11 mouse cellular contexts compared by ENCODE assay signal in genomic region chr9:96800131-96800825, GRCm38 (mm10). TPM values are rescaled to one million over a fixed set of nuclear protein-coding genes. Genes with fewer than 3 reads are reported as not detected.
DNase-seq lines count a peak whose midpoint lies in the region; ATAC-seq and TF ChIP-seq lines count a peak whose summit lies in the region.
"Had no signal": no experiment of that assay in that cellular context is flagged by ENCODE, and none has a peak within 500 bp of the region (broad histone marks: within the 10 kb centered on the region; RNA-seq: fewer than 3 reads in every experiment).

No protein-coding gene starts in this region.

- H3K4me2 ChIP-seq in heart, postnatal 0 days (ENCODE audit: low read depth, low read length): no peak overlapping the region

- no peaks in the 10 kb centered on the region for H3K36me3 ChIP-seq in heart, postnatal 0 days (replicated peaks; ENCODE audit: control insufficient read depth, insufficient read depth, low read length)
- H3K36me3 ChIP-seq in testis, adult 2 months (ENCODE audit: control insufficient read depth, insufficient read depth, low read length): no peaks in the 10 kb centered on the region
- H3K36me3 ChIP-seq in embryonic facial prominence, embryonic 10.5 days (replicated peaks): no peaks in the 10 kb centered on the region

- TF ChIP-seq POLR2A in testis, adult 2 months (IDR thresholded peaks at IDR 0.05; ENCODE audit: control insufficient read depth, low read depth, low read length): no peak

- no peak overlapping the region for H3K4me3 ChIP-seq in heart, postnatal 0 days (ENCODE audit: low read depth, low read length)
- peak overlapping the region; percentile 17 for H3K4me3 ChIP-seq in testis, adult 2 months (ENCODE audit: control insufficient read depth, low read depth, low read length)
- no peak overlapping the region for H3K4me3 ChIP-seq in embryonic facial prominence, embryonic 10.5 days

- no peak for ATAC-seq in heart, postnatal 0 days (ENCODE audit: insufficient read depth, low read depth)

- 22% methylated on average over 5 of the region's 5 CpGs for WGBS in heart, postnatal 0 days
- 37% methylated on average over 5 of the region's 5 CpGs for WGBS in embryonic facial prominence, embryonic 10.5 days

- no peaks in the 10 kb centered on the region for H3K9me3 ChIP-seq in heart, postnatal 0 days (replicated peaks; ENCODE audit: control insufficient read depth, low read length)
- no peaks in the 10 kb centered on the region for H3K9me3 ChIP-seq in embryonic facial prominence, embryonic 10.5 days

- no peak for TF ChIP-seq EP300 in heart, postnatal 0 days (IDR thresholded peaks at IDR 0.05; ENCODE audit: low read depth)

- no peaks in the 10 kb centered on the region for H3K27me3 ChIP-seq in heart, postnatal 0 days (ENCODE audit: control insufficient read depth, insufficient read depth, low read length)
- H3K27me3 ChIP-seq in testis, adult 2 months (ENCODE audit: control insufficient read depth, insufficient read depth, low read length): no peaks in the 10 kb centered on the region
- no peaks in the 10 kb centered on the region for H3K27me3 ChIP-seq in embryonic facial prominence, embryonic 10.5 days (replicated peaks; ENCODE audit: low read depth, poor library complexity, severe bottlenecking)

- peak; percentile 58 for TF ChIP-seq CTCF in heart, postnatal 0 days (IDR thresholded peaks at IDR 0.05; ENCODE audit: low read depth)
- TF ChIP-seq CTCF in testis, adult 2 months (IDR thresholded peaks at IDR 0.05; ENCODE audit: control insufficient read depth, insufficient read depth, insufficient replicate concordance, low read depth, low read length): no peak

- no peak overlapping the region for H3K27ac ChIP-seq in heart, postnatal 0 days (ENCODE audit: low read depth)
- H3K27ac ChIP-seq in testis, adult 2 months (ENCODE audit: control insufficient read depth, insufficient read depth, low read depth, low read length): no peak overlapping the region
- no peak overlapping the region for H3K27ac ChIP-seq in embryonic facial prominence, embryonic 10.5 days (replicated peaks)

- no peaks in the 10 kb centered on the region for H3K4me1 ChIP-seq in heart, postnatal 0 days (ENCODE audit: control insufficient read depth, insufficient read depth)
- H3K4me1 ChIP-seq in testis, adult 2 months (ENCODE audit: control insufficient read depth, insufficient read depth, low read length): peaks cover 7% of the 10 kb centered on the region
- peaks cover 20% of the 10 kb centered on the region for H3K4me1 ChIP-seq in embryonic facial prominence, embryonic 10.5 days

- DNase-seq in heart, postnatal 0 days (ENCODE audit: low spot score): peak; percentile 26
- no peak for DNase-seq in heart, adult 8-10 months (ENCODE audit: low spot score)
- DNase-seq in testis, postnatal 10 days (ENCODE audit: low spot score): no peak
- DNase-seq in embryonic facial prominence, embryonic 10.5 days (ENCODE audit: low spot score): peak; percentile 40
- no peak for DNase-seq in adrenal gland, postnatal 4 days (ENCODE audit: low spot score in 2 of 2)
- no peak for DNase-seq in layer of hippocampus, adult 11-12 months (ENCODE audit: low spot score)
- DNase-seq in adrenal gland, postnatal 10 days: no peak
- DNase-seq: cerebellum, adult 9-11 months; gastrocnemius, postnatal 36 days; lung, postnatal 10 days had no signal

- no peak overlapping the region for H3K9ac ChIP-seq in heart, postnatal 0 days (replicated peaks; ENCODE audit: low read depth, low read length)

RNA-seq across cellular contexts. Expression of gene Zbtb38, which starts 47.6 kb away (rescaled TPM):
- total RNA-seq in heart, postnatal 0 days (2014; rRNA removed; ENCODE audit: low replicate concordance): 31.8 and 44.5 TPM in 2 replicates
- 27.5 and 28.7 TPM in 2 replicates for polyA plus RNA-seq in heart, postnatal 0 days (2015; fragmentation: Nextera tagmentation; extraction: Ambion mirVana)
- 10 to 100 TPM; 38.8 to 42.4 (median 40.8) TPM for total RNA-seq in heart, adult 8-10 months (2022)
- polyA plus RNA-seq in testis, adult 2 months (2012; rRNA removed): 2.2 and 2.4 TPM in 2 replicates
- polyA plus RNA-seq in embryonic facial prominence, embryonic 10.5 days (2016; fragmentation: Nextera tagmentation; extraction: Ambion mirVana): 8.4 and 8.6 TPM in 2 replicates
- total RNA-seq in adrenal gland, postnatal 4 days (2021): 10 to 100 TPM; 42.8 to 43.1 TPM
- total RNA-seq in adrenal gland, postnatal 10 days (2021): 10 to 100 TPM; 35.7 to 37.8 TPM

Comparison
In these comparisons a context has a peak if more than half of its experiments do, and no peak if none do; other contexts are left out.
1. DNase-seq: peak in heart, postnatal 0 days (single experiment) and embryonic facial prominence, embryonic 10.5 days (single experiment); none in heart, adult 8-10 months (single experiment), testis, postnatal 10 days (single experiment), adrenal gland, postnatal 4 days (0 of 2), layer of hippocampus, adult 11-12 months (single experiment) and adrenal gland, postnatal 10 days (single experiment).